Mouse (Mus musculus) adipocyte (in vitro differentiated cells): ENCODE results near the gene Cxcl1.

ENCODE experiments used
- DNase-seq: peaks from one replicate; pipeline ENCODE4 v3.0.0-alpha.2; 2016; ENCODE audit warnings: low spot score

Gene Cxcl1

DNA sequence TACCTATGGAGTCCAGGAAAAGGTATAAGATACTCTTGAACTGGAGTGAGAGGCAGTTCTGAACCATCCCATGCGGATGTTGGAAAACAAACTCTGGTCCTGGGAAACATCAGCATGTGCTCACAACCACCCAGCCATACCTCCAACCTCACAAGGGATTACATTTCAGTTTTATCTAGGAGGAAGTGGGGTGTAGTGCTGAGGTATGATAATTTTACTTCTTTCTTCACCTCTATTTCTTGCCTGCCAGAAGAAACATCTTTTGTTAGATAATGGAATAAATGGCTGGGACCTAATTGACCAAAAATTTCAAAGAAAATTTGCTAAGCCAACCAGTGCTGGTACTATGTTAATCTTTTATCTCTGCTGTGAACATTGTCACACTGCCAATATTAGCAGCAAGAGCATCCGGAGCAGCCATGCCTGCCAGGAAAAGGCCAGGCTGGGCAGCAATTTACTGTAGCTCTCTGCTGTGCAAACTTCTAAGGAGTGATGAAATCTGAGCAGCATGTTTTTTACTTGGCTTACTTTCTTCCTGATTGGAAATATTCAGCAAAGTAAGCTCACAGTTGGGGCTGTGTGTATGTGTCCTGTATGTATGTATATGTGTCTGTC, 6.3 kb upstream of the Cxcl1 start:
- DNase-seq, result peak; percentile 84

DNA sequence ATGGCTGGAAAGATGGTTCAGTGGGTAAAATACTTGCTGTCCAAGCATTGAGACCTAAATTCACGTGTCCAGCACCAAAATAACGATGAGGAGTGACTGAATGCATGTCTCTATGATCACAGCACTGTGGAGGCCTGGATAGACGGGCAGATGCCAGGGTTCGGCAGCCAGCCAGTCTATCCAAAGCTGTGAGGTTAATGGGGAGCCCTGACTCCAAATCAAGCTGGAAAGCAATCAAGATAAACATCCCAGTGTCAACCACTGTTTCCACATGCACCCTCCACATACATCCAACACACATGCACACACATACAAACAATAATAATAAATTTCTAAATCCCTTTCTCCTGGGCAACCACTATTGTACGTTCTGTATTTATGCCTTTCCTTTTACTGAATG, 2.4 kb upstream of the Cxcl1 start:
- no peak for DNase-seq

DNA sequence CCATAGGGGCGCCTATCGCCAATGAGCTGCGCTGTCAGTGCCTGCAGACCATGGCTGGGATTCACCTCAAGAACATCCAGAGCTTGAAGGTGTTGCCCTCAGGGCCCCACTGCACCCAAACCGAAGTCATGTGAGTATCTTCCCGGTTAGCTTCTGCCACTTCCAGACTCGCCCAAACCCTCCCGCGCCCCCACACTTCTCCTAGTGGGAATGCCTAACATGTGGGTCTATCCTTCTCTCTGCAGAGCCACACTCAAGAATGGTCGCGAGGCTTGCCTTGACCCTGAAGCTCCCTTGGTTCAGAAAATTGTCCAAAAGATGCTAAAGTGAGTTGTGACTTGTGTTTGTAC, 398 bp downstream of the Cxcl1 start:
- DNase-seq, result no peak

DNA sequence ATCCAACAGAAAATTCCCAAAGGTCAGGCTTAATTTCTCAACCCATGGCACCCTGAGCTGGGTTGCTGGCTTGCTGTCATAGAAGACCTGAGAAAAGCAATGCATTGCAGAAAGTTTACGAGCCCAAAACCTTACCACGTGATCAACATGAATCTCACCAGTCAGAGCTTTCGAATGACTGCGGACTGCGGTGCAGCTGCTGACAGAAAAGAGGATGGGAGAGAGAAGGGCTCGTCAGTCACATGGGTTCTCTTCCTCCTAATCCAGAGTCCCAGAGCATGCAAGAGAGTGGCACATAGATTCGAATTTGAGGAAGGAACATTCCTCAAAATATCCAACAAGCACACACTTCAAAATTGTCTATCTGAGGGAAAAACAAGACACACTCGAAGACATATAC, 3.2 kb downstream of the Cxcl1 start:
- no peak for DNase-seq

DNA sequence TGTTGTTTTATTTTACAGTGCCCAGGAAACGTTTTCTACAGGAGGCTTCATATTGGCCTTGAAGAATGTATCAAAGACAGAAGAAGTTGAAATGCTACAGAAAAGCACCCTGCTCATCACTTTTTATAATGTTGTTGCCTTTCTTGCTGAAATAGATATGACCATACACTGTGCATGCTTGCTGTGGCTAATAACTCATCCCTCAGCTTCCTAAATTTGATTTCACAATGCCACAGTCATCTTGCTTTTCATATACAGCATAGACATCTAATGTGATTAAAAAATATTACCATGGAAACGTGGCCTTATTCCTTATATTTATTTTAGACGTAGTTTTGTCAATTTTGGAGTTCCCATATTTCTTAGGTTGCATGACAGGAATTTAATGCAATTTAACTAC, 6.4 kb downstream of the Cxcl1 start:
- DNase-seq, result no peak

DNA sequence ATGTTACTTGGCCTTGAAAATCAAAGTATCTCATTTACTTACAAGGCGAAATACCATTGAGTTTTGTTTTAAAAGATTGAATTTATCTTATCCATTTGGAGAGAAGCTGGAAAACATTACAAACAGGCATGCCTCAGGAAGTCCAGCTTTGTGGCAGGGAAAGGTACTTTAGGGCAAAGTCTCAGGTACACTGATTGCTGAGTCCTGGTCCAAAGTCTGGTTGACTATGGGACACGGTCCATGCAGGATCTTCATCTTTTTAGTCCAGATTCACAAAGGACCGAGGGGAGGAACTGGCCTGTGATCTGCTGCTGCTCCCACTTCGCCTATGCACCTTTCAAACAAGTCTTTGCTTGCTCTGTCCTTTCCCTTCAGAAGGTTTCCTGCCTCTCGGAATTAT, 8.3 kb downstream of the Cxcl1 start:
- DNase-seq, result no peak

DNA sequence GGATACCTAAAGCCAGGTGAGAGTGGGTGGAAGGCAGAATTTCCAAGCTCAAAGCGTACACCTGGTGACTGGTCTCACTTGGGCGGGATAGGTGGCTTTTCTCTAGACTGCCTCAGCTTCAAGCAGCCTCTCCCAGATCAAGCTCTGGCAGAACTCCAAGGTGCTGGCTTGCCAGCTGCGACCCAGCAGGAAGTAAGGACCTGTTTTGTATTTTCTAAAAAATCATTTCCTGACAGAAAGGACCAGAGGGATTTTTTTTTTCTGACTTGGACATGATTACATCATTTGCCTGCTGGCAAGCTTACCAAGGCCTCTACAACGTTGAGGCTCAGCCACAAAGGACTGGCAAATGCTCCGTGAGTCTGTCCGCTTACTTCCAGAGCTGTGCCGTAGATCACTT, 9.1 kb downstream of the Cxcl1 start:
- DNase-seq, result no peak

DNA sequence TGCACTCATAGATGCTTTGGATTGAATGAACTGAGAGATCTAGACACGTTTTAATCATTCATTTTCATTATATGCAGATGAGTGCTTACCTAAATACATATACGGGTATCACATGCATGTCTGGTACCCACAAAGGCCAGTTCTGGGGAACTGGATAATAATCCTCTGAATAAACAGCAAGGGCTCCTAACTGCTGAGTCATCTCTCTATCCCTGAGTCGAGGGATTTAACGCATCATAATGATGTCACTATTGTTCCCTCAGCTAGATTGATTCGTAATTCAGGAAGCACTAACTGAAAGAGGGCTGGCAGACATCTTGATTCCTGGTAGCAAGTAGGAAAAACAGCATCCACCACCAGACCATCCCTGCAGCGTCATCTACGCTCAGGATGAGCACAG, 9.6 kb downstream of the Cxcl1 start:
- no peak for DNase-seq

DNA sequence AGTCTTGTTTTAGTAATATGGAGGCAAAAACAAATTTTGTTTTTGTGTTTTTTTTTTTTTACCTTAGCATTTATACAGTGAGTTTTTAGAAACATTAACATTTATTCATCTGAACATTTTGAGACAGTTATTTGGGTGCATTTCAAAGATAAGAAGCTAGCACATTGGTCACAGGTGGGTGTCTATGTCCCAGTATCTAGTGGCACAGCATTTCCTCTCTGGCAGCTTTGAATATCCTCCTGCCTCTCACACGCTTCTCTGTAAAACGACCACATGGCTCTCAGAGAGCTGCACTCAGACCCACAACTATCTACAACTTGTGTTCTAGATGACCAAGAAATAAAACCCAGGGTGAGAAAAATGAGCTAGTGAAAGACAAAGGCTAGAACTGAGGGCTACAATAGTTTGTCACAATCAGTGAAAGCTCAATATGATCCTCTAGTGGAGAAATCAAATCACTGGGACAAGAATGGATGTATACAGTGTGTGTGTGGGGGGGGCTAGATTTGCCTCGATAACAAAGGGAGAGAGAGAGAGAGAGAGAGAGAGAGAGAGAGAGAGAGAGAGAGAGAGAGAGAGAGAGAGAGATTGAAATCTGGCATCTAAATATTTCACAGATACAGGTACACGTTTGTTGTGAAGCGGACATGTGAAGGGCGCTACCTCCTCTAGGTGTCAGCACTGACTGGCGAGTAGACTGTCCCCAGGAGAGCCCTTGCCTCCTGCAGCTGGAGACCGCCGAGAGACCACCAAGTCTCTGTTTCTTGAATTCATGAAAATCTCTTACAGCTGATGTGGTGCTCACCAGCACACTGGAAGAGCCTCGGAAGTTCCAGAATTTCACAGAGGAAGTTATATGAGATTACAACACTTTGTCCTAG, 11.6 kb downstream of the Cxcl1 start:
- DNase-seq, result no peak

DNA sequence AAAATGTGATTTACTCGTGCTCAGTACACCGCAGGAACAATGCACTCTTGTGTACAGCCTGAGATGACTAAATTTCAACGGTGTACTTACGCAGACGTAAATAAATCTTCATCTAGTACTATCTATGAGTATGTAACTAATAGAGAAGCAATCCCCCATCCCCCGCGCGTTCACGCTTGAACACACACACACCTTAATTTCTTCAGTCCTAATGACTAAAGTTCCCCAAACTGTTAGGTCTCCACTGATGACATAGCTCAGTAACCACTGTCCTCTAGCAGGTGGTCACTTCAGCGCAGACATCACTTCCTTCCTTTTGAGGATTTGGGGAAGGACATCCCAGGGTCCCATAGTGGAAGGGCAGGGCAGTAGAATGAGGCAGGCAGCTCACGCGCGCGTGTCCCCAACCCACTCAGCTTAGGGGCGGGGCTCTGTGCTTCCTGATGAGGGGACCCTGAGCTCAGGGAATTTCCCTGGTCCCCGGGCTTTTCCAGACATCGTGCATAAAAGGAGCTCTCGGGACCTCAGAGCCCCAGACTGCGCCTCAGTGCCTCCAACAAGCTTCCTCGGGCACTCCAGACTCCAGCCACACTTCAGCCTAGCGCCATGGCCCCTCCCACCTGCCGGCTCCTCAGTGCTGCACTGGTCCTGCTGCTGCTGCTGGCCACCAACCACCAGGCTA, 12.4 kb downstream of the Cxcl1 start, which contains the start of gene Cxcl2:
Gene Cxcl2, plus strand, starts transcription at position 533 of the 682 bp plus-strand sequence.
- no peak for DNase-seq

DNA sequence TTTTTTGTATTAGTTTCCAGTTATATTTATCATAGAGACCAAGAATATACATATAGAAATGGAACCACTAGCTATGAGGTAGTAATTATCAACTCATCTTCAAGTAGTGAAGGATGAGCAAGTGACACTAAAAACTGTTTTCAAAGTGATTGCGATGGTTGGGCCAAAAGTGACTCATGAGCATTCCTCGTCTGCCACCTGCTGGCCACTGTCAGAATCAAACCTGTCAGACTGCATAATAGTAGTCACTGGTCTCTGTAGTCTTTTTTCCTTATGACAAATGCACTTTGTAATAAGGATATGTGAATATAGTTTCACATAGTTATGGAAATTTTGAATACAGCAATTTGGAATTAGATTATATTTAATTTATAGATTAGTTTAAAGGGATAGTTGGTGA, 17.9 kb downstream of the Cxcl1 start:
- no peak for DNase-seq

DNA sequence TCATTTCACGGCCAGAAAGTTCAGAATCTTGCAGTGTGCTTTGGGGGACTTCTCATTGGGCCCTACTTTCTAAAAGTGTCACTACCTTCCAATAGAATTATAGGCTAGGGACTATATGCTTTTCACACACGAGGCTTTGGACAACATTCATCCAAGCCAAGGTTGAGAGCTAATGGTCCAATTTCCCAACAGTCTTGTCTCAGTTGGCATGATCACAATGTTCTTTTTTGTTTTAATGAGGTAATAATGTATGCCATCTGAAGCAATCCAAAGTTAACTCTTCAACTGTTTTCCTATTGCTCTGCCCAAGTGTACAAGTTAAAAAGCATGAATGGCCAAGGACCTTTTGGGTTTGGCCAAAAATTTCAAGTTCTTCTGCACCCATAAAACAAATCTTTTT, 28.5 kb downstream of the Cxcl1 start:
- DNase-seq, result no peak

DNA sequence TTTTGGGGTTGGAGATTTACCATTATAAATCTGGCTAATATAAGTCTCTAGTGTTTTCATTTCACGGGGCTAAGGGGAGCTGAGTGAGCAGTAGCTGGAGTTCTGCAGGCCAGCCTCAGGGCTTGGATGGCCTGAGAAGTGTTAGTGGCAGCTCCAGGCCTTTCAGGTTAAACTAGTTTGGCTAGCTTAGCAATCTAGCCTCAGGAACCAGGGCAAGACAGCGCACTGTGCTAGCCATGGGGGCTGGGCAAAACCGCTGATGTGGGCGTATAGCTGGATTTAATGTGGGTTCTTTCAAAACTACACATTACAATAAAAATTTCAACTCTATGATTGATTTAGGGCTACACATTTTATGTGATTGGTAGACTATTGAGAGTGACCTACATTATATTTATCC, 31.9 kb downstream of the Cxcl1 start:
- no peak for DNase-seq

DNA sequence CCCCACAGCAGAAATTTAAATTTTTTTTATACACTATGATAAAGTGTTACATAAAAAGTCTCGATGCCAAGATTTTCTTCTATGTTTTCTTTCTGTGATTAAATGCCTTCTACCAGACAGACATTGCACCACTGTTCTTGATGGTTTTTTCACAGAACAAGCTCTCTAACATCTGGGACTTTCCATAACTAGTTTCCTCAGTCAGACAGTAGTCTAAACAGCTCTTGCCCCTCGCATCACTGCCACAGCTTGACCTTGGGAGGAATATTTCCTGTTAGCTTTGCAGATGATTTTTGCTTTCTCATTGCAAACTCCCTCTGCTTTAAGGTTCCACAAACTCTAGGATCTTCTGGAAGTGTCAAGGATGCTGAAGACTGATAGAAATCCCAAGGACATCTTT, 39.5 kb downstream of the Cxcl1 start:
- no peak for DNase-seq

DNA sequence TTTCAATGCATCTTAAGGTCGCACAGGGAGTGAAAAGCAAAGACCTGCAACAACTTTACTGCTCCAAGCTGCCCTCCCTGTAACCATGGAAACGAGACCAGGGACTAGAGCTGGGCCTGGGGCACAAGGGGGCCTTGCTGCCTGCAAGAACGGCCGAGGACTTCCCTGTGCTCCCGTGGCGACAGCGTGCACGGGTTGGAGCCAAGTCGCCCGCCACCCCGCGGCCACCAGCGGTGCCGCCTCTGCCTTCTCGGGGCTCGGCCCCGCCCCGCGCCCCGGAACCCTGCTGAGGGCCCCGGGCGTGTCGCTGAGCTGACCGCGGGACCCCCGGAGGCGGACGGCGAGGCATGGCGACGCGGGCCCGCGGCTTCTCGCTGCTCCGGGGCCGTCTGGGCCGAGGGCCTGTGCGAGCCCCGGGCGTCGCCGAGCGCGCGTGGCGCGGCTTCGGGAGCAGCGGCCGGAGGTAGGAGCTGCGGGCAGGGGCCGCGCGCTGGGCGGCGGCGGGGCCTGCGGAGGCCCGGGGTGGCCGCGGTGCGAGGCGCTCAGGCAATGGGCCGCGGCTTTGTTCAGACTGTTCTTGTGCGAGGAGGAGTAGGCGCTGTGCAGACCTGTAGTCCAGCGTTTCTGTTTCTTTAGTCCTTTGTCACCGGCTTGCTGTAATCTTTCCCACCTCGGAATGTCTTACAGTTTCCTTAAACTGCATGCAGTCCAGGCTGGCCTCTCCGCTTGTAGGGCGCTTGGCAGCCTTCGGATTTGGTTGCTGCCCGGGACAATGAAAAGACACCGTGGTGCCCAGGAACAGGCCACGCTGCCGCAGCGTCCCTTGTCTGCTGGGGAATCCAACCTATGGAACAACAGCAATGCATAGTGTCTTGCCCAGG, 40.2 kb downstream of the Cxcl1 start, which contains the start of gene Mthfd2l:
Gene Mthfd2l, plus strand, starts transcription at position 147 of the 881 bp plus-strand sequence.
- DNase-seq, result peak; percentile 82

DNA sequence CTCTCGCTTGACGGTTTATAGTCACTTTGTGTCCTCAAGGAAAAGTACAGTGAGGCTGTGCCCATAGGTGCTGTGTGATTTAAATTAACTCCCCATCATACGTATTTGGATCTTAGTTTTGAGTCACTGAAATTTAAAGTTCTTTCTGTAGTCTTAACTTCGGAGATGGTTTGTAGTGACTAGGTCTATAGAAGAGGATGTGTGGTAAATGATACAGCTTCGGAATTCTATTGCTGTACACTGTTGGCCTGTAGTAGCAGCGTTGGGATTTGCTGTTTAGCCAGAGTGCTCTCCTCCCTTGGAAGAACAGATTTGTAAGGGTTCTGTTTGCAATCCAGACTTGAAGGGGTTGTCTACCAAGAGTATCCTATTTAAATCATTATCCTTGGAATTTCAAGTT, 40.9 kb downstream of the Cxcl1 start:
- DNase-seq, result peak; percentile 55

DNA sequence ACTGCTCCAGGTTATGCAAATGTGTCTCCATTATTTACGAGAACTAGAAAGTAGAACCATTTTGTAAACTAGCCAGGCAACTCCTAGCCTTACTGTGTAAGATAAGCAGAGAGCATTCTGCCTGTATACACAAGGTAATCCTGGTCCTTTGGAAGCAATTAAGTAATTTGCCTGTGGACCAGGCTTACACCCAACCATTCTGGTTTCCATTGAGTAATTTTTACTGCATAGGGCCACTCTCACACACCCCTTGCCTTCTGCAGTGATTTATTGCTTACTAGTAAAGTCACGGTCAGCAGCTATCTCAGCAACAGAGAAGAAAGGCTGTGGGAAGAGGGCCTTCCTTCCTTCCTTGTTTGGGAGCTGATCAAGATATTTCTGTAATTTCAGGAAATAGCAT, 45.7 kb downstream of the Cxcl1 start:
- no peak for DNase-seq
